Mouse (Mus musculus): Measurements from ENCODE around the gene Gramd4. TPM values are rescaled to one million over a fixed set of nuclear protein-coding genes. Genes with fewer than 3 reads are reported as not detected.

Gene Gramd4
- polyA plus RNA-seq, 1 experiment, result 15.0 TPM

GRCm38 (mm10) chr15:86041421-86041820 lies 16.1 kb upstream of the Gramd4 start:
- no peaks in the 10 kb centered on the region for H3K79me2 ChIP-seq (ENCODE audit: control insufficient read depth, insufficient read depth)
- H3K36me3 ChIP-seq (ENCODE audit: control insufficient read depth, insufficient read depth), result no peaks in the 10 kb centered on the region
- H3K27me3 ChIP-seq (ENCODE audit: control insufficient read depth, insufficient read depth, insufficient read length), result peaks cover 40% of the 10 kb centered on the region
- TF ChIP-seq USF1 (IDR thresholded peaks at IDR 0.05; ENCODE audit: low read depth) (no peak), POLR2A (IDR thresholded peaks at IDR 0.05; ENCODE audit: insufficient read length, low read depth) (no peak), CEBPB (IDR thresholded peaks at IDR 0.05; ENCODE audit: insufficient read depth, poor library complexity, severe bottlenecking) (no peak), REST (IDR thresholded peaks at IDR 0.05; ENCODE audit: insufficient read depth, insufficient read length) (no peak), MYOD1 (IDR thresholded peaks at IDR 0.05; ENCODE audit: control insufficient read depth in 1 of 3, insufficient read length in 2 of 3, low read depth in 2 of 3) (no peak), MYOG (IDR thresholded peaks at IDR 0.05; ENCODE audit: control insufficient read depth in 1 of 3, insufficient read depth in 1 of 3, insufficient read length in 2 of 3, low read depth in 2 of 3) (no peak), TCF3 (IDR thresholded peaks at IDR 0.05; ENCODE audit: insufficient read length, low read depth) (no peak), E2F4 (IDR thresholded peaks at IDR 0.05; ENCODE audit: insufficient read depth) (no peak), TCF12 (IDR thresholded peaks at IDR 0.05; ENCODE audit: insufficient read depth, poor library complexity, severe bottlenecking) (no peak), POLR2AphosphoS2 (IDR thresholded peaks at IDR 0.05; ENCODE audit: insufficient read length, low read depth) (no peak), MAX (IDR thresholded peaks at IDR 0.05; ENCODE audit: low read depth) (no peak), SRF (IDR thresholded peaks at IDR 0.05; ENCODE audit: control insufficient read depth, insufficient read length, low read depth) (no peak)
- H3K4me3 ChIP-seq, result no peak overlapping the region
- no peak overlapping the region for H3ac ChIP-seq (ENCODE audit: control insufficient read depth, insufficient read length)
- no peak overlapping the region for H3K4me2 ChIP-seq (ENCODE audit: low read depth)

- H3K4me3 ChIP-seq, result no peak overlapping the region
- no peak for TF ChIP-seq USF1 (IDR thresholded peaks at IDR 0.05; ENCODE audit: low read depth)
- TF ChIP-seq E2F4 (IDR thresholded peaks at IDR 0.05; ENCODE audit: insufficient read depth), result no peak
- no peak for TF ChIP-seq REST (IDR thresholded peaks at IDR 0.05; ENCODE audit: insufficient read depth, insufficient read length)
- no peak for TF ChIP-seq MYOG (IDR thresholded peaks at IDR 0.05; ENCODE audit: control insufficient read depth in 1 of 3, insufficient read depth in 1 of 3, insufficient read length in 2 of 3, low read depth in 2 of 3)
- TF ChIP-seq MYOD1 (IDR thresholded peaks at IDR 0.05; ENCODE audit: control insufficient read depth in 1 of 3, insufficient read length in 2 of 3, low read depth in 2 of 3), result no peak
- TF ChIP-seq MAX (IDR thresholded peaks at IDR 0.05; ENCODE audit: low read depth), result no peak
- no peak for TF ChIP-seq CEBPB (IDR thresholded peaks at IDR 0.05; ENCODE audit: insufficient read depth, poor library complexity, severe bottlenecking)
- TF ChIP-seq SRF (IDR thresholded peaks at IDR 0.05; ENCODE audit: control insufficient read depth, insufficient read length, low read depth), result no peak
- no peak for TF ChIP-seq POLR2A (IDR thresholded peaks at IDR 0.05; ENCODE audit: insufficient read length, low read depth)
- no peak for TF ChIP-seq TCF3 (IDR thresholded peaks at IDR 0.05; ENCODE audit: insufficient read length, low read depth)
- no peak for TF ChIP-seq POLR2AphosphoS2 (IDR thresholded peaks at IDR 0.05; ENCODE audit: insufficient read length, low read depth)
- no peak for TF ChIP-seq TCF12 (IDR thresholded peaks at IDR 0.05; ENCODE audit: insufficient read depth, poor library complexity, severe bottlenecking)
- H3ac ChIP-seq (ENCODE audit: control insufficient read depth, insufficient read length), result no peak overlapping the region
- H3K79me2 ChIP-seq (ENCODE audit: control insufficient read depth, insufficient read depth), result no peaks in the 10 kb centered on the region
- no peaks in the 10 kb centered on the region for H3K36me3 ChIP-seq (ENCODE audit: control insufficient read depth, insufficient read depth)
- peaks cover 40% of the 10 kb centered on the region for H3K27me3 ChIP-seq (ENCODE audit: control insufficient read depth, insufficient read depth, insufficient read length)
- H3K4me2 ChIP-seq (ENCODE audit: low read depth), result no peak overlapping the region
Measured at GRCm38 (mm10) chr15:86042364-86042763, 15.1 kb upstream of the Gramd4 start.

- Histone ChIP-seq H3K27me3 (ENCODE audit: control insufficient read depth, insufficient read depth, insufficient read length) (no peaks in the 10 kb centered on the region), H3K36me3 (ENCODE audit: control insufficient read depth, insufficient read depth) (no peaks in the 10 kb centered on the region), H3K79me2 (ENCODE audit: control insufficient read depth, insufficient read depth) (no peaks in the 10 kb centered on the region), H3K4me2 (ENCODE audit: low read depth) (no peak overlapping the region), H3ac (ENCODE audit: control insufficient read depth, insufficient read length) (no peak overlapping the region), H3K4me3 (no peak overlapping the region)
- TF ChIP-seq MYOG (IDR thresholded peaks at IDR 0.05; ENCODE audit: control insufficient read depth in 1 of 3, insufficient read depth in 1 of 3, insufficient read length in 2 of 3, low read depth in 2 of 3), result no peak
- TF ChIP-seq MYOD1 (IDR thresholded peaks at IDR 0.05; ENCODE audit: control insufficient read depth in 1 of 3, insufficient read length in 2 of 3, low read depth in 2 of 3), result no peak
- no peak for TF ChIP-seq TCF3 (IDR thresholded peaks at IDR 0.05; ENCODE audit: insufficient read length, low read depth)
- no peak for TF ChIP-seq SRF (IDR thresholded peaks at IDR 0.05; ENCODE audit: control insufficient read depth, insufficient read length, low read depth)
- no peak for TF ChIP-seq USF1 (IDR thresholded peaks at IDR 0.05; ENCODE audit: low read depth)
- TF ChIP-seq CEBPB (IDR thresholded peaks at IDR 0.05; ENCODE audit: insufficient read depth, poor library complexity, severe bottlenecking), result no peak
- no peak for TF ChIP-seq POLR2A (IDR thresholded peaks at IDR 0.05; ENCODE audit: insufficient read length, low read depth)
- no peak for TF ChIP-seq MAX (IDR thresholded peaks at IDR 0.05; ENCODE audit: low read depth)
- no peak for TF ChIP-seq REST (IDR thresholded peaks at IDR 0.05; ENCODE audit: insufficient read depth, insufficient read length)
- no peak for TF ChIP-seq POLR2AphosphoS2 (IDR thresholded peaks at IDR 0.05; ENCODE audit: insufficient read length, low read depth)
- no peak for TF ChIP-seq TCF12 (IDR thresholded peaks at IDR 0.05; ENCODE audit: insufficient read depth, poor library complexity, severe bottlenecking)
- no peak for TF ChIP-seq E2F4 (IDR thresholded peaks at IDR 0.05; ENCODE audit: insufficient read depth)
Measured at GRCm38 (mm10) chr15:86049510-86049909, 8.0 kb upstream of the Gramd4 start.

- TF ChIP-seq MYOG (IDR thresholded peaks at IDR 0.05; ENCODE audit: control insufficient read depth in 1 of 3, insufficient read depth in 1 of 3, insufficient read length in 2 of 3, low read depth in 2 of 3) (no peak), TCF3 (IDR thresholded peaks at IDR 0.05; ENCODE audit: insufficient read length, low read depth) (no peak), POLR2A (IDR thresholded peaks at IDR 0.05; ENCODE audit: insufficient read length, low read depth) (no peak), POLR2AphosphoS2 (IDR thresholded peaks at IDR 0.05; ENCODE audit: insufficient read length, low read depth) (no peak), E2F4 (IDR thresholded peaks at IDR 0.05; ENCODE audit: insufficient read depth) (no peak), TCF12 (IDR thresholded peaks at IDR 0.05; ENCODE audit: insufficient read depth, poor library complexity, severe bottlenecking) (no peak), REST (IDR thresholded peaks at IDR 0.05; ENCODE audit: insufficient read depth, insufficient read length) (no peak), MYOD1 (IDR thresholded peaks at IDR 0.05; ENCODE audit: control insufficient read depth in 1 of 3, insufficient read length in 2 of 3, low read depth in 2 of 3) (no peak), USF1 (IDR thresholded peaks at IDR 0.05; ENCODE audit: low read depth) (no peak), MAX (IDR thresholded peaks at IDR 0.05; ENCODE audit: low read depth) (no peak), SRF (IDR thresholded peaks at IDR 0.05; ENCODE audit: control insufficient read depth, insufficient read length, low read depth) (no peak), CEBPB (IDR thresholded peaks at IDR 0.05; ENCODE audit: insufficient read depth, poor library complexity, severe bottlenecking) (no peak)
- Histone ChIP-seq H3K4me3 (no peak overlapping the region), H3K36me3 (ENCODE audit: control insufficient read depth, insufficient read depth) (no peaks in the 10 kb centered on the region), H3K79me2 (ENCODE audit: control insufficient read depth, insufficient read depth) (no peaks in the 10 kb centered on the region), H3ac (ENCODE audit: control insufficient read depth, insufficient read length) (no peak overlapping the region), H3K4me2 (ENCODE audit: low read depth) (no peak overlapping the region), H3K27me3 (ENCODE audit: control insufficient read depth, insufficient read depth, insufficient read length) (no peaks in the 10 kb centered on the region)
Measured at GRCm38 (mm10) chr15:86050170-86050743, 7.2 kb upstream of the Gramd4 start.

Measured in myocyte (in vitro differentiated cells).